Mouse (Mus musculus) lung, adult 2 months (tissue): ENCODE data around the gene Sfr1.

Experiments used
- CTCF ChIP-seq: fragments of 200-500 bp; IDR thresholded peaks from 2 replicates; pipeline ENCODE4 v1.5.1; 2011; ENCODE audit warnings: mild to moderate bottlenecking, low read length, control low read depth; ENCODE audit not compliant: insufficient read depth
- POLR2A ChIP-seq: fragments of 200-500 bp; IDR thresholded peaks from 2 replicates; pipeline ENCODE4 v1.6.1; 2011; ENCODE audit warnings: low read depth, mild to moderate bottlenecking, control low read depth, low read length, borderline replicate concordance; ENCODE audit errors: extremely low read depth

DNA sequence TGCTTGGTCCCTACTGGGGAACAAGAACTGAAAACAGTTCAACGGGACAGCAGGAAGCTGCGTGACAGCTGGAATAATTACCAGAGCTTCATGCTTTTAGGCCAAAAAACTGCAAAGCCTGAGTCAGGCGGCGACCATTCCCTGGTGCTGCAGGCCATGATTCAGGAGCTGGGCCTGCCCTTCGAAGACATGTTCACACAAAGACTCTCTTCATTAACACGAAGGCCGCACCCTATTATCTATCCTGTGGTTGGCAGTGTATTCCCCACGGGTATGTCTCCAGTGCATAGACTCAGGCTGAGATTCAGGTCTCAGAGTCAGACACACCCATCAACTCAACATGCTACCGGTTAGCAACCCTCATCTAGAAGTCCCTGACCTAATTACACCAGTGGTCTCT is 33.2 kb upstream of the Sfr1 start:
- TF ChIP-seq CTCF, result no peak
- TF ChIP-seq POLR2A, result no peak
